Mouse (Mus musculus) embryo, embryonic 9.5 days (tissue): ENCODE measurements around the gene Prkcb.

Experiments
- DNase-seq: peaks from one replicate; pipeline ENCODE4 v3.0.0-alpha.2; 2017; ENCODE audit errors: extremely low spot score

The Prkcb gene

DNA sequence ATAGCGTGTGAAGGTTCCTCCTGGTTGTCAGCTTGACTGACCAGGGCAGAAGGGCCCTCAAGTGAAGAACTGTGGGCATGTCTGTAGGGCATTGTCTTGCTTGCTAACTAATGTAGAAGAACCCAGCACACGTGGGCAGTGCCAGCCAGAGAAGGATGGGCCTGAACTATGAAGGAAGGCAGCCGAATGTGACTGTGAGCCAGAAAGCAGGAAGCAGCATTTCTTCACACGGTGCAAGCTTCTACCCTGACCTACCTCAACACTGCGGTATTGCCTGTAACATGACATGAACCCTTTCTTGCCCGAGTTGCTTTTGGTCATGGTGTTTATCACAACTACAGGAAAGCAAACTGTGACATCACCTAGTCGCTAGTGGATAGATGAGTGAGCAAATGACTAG is 113.5 kb downstream of the Prkcb start:
- no peak for DNase-seq

DNA sequence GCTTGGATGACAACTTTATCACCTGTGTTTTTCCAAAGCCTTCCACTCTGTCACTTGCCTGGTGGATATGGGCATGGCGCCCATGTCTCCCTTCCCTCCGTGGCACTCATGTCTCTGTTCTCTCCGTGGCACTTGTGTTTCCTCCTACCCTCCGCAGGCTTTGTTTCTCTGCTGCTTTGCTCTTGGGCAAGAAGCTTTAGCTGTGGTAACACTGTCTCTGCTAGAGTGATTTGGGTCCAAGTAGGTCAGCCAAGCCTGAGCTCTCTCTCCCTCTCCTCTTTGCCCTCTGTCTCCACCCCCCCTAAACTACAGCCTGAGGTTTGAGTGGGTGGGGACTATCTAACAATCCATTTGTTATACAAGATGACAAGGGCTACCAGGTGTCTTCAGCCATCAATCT is 114.8 kb downstream of the Prkcb start:
- DNase-seq, result no peak

DNA sequence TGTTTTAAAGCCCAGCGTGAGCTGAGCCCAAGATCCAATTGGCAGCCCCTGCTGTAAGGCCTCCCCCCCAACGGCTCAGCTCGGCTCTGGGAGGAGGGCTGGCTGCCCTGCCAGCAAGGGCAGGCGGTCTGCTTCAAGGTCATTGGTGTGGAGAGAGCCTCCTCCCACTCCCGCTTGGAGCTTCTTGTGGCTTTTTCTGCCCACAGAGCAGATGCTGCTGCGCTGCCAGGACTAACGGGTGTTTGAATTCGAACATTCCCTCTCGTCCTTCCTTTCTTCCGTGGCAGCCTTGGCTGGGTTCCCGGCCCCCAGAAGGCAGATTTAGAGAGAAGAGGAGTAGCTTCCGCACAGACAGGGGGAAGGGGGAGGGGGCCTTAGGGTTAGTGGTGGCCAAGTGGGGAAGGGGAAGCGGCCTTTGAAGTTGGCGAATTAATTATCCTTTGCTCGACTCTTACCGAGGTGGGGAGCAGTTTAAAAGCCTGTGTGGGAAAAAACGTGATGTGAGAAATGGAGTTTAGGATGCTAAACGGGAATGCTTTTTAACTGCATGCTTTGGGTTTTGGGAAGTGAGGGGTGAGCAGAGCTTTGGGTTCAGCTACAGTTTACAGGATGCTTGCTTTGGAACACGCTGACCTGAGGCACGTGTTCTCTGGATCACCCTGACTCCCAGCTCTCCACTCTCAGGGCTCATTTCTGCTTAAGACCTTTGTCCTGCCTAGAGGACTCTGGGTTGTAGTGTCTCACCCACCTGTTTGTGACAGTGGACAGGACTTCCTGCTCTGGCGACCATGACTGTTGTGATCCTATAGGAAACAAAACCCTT is 116.2 kb downstream of the Prkcb start:
- DNase-seq, result peak; percentile 48

DNA sequence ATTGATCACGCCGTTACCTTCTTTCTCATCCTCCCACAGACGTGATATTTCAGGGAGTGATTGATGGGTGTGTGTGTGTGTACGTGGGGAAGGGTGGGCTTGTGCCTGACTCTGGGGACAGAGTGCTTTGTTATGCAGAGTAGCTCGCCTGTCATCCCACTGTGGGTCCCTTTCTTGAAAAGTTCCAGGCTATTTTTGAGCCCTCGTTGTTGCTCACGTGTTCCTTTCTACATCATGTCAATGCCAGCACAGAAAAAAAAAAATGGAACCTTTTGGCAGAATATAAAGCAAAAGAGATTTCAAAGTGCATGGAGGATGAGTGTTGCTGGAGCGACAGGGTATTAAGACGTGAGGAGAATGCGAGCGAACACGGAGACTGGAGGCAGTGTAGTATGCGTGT is 118.1 kb downstream of the Prkcb start:
- DNase-seq, result no peak

DNA sequence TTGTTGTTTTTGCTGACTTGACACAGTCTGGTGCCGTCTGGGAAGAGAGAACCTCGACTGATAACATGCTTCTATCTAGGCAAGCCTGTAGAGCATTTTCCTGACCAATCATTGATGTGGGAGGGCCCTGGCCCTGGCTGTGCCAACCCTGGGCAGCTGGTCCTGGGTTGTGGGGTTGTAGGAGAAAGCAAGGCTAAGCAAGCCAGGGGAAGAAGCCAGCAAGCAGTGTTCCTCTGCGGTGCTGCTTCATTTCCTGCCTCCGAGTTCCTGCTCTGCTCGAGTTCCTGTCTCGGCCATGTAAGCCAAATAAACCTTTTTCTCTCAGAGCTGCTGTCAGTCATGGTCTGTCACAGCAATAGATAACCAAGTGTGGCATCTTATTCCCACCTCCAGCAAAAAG is 121.4 kb downstream of the Prkcb start:
- DNase-seq, result no peak

DNA sequence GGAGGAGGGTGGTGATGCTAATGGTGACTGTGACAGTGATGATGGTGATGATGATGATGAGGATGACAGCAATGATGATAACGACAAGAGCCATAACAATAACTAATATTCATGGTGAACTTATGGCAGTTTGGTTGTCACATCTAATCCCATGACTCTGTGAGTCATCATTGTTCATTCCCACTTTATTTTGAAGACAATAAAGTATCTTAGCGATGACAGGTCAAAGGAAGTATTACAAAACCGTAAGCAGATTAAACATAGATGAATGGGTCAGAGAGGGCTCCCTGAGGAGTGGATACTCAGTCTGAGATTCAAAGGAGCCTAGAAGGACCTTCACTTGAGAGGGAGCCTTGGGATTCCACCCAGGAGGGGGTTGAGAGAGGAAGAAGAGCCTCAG is 122.3 kb downstream of the Prkcb start:
- no peak for DNase-seq

DNA sequence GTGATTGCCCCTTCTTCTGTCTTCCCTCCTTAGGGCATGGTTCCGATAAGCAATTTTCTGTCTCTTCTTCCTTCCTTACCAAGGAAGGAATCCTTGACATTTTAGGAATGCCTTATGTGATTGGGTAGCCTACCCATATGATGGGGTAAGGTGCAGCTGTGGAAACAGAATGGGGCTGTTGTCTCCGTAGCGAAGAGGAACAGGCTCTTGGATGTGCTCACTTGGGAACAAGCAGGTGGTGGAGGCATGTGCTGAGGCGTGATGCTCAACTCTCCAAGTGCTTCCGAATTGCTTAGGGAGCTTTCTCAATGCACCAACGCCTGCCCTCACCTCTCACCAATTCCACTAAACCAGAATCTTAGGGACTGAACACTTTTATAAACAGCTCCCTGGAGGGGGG is 124.7 kb downstream of the Prkcb start:
- no peak for DNase-seq

DNA sequence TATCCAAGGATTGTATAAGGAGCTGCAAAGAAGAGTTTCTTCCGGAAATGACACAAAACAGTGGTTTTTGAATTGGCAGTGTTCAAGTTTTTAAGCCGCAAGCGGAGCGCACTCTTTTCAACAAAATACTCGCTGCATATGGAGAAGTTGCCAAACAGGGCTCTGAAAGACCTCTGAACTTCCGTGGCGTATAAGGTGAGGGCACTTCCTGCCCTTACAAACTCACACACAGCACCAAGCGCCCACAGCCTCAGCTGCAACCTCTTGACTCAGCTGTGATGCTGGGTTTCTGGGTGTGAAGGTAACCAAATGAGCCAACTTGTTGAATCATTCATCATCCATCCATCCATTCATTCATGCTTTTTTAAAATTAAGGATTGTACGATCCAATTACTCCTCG is 125.6 kb downstream of the Prkcb start:
- DNase-seq, result no peak

DNA sequence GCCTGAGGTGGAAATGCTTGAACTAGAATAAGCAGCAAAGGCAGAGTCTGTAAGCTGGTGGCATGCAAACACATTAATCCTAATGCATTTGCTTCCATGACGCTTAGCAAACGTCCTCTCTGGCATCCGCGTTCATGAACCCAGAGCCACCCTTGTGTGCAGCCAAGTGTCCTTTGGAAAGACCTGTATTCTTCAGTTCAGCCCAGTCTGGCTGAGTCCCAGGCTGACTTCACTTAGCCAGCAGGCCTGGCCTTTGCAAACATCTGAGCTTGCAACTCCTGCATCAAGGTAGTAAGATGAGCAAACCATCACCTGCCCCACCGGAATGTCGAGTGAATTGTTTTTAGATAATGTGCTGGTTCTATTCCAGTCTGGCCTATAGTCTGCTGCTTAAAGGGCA is 126.1 kb downstream of the Prkcb start:
- no peak for DNase-seq

DNA sequence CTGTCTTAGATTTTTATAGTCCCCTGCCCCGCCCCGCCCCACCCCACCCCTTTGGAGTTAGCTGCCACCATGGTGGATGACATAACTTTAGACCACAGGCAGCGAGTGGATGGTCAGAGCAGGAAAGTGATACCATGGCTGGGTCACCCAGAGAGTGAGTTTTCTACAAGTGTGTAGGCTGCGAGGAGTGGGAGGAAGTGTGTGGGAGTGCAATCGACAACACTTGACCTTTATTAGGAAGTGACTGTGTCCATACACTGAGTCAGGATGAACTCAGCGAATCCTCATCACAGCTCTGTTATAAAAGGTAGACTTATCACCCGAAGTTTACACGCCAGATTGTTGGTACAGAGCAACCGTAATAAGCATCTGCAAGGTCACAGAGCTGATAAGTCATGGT is 126.8 kb downstream of the Prkcb start:
- DNase-seq, result no peak

DNA sequence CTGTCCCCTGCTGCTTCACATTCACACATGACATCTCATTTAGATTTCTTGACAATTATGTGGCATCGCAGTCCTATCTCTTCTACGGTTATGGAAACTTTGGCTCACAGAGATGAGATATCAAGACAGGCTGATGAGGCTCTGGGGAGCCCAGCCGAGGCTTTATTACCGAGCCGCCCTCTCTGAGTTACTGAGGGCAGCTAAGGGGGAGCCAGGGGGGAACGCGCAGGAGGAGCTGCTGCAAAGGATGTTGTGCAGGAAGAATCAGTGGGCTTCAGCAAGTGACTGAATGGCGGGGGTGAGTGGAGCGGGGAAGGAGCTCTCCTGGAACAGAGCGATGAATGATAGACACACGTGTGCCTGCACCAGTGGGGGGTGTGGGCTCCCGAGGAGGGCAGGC is 127.4 kb downstream of the Prkcb start:
- DNase-seq, result no peak

DNA sequence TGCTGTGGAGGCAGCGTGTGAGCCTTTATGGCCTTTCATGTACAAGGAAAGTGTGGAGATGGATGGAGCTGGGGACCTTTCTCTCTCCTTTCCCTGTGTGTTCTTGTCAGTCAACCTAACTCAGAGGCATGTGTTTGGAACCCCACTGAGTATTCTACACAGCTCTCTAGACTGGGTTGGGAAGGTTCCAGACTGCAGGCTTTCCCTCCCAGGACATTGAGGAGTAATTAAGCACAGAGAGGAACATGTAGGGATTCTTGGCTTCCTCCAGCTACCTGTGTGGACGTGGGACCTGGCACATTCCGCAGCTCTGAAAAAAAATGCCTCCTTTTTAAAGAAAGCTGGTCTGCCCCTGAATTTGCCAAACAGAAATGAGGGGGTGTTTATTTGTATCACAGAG is 130.0 kb downstream of the Prkcb start:
- DNase-seq, result no peak

DNA sequence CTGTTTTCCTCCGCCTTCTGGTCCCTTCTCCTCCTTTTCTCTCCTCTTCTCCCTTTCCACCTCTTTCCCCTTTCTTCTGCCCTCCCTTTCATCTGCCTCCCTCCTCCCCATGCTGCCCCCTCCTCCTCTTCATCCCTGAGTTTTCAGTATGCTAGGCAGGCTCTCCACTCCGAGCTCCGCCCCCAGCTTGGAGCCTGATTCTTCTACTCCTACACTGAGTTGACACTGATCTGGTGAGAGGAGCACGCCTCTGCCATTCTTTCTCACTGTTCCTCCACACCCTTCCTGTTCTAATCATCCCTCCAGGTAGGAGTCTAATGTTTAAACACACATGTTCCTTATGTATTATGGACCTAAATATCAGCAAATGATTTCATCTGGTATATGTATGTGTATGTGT is 135.3 kb downstream of the Prkcb start:
- no peak for DNase-seq

DNA sequence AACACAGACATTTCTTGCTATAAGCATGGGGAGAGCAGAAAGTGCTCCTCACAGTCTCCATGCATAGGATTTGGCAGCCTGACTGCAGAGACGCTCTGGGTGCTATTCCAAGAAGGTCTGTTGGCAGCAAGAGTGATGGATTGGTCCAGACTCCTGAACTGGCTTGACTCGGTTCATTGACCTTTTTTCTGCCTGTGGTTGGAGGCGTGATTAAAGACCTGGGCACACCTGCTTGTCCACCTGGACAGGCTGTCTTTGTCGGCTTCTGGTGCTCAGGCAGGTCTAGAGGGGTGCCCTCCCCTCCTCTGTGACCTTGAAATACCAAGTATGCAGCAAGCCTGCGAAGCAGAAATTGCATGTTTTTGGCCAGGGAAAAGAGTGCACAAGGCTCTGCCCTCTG is 140.6 kb downstream of the Prkcb start:
- no peak for DNase-seq

DNA sequence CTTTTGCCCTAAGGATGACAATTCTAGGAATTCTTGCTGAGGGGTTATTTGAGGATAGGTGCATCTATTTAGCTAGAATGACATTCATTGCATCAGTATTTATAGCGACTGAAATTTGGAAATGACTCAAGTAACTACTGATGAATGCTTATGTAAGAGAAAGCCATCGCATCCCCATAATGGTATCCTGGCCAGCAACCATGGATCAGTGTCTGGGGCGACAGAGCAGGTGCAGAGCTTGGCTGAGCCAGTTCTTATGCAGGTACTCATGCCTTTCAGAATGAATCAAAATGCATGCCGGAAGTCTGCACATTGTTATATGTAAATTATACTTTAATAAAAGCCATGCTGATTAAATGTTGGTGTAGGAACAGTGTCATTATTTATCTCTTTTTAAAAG is 143.8 kb downstream of the Prkcb start:
- DNase-seq, result no peak

DNA sequence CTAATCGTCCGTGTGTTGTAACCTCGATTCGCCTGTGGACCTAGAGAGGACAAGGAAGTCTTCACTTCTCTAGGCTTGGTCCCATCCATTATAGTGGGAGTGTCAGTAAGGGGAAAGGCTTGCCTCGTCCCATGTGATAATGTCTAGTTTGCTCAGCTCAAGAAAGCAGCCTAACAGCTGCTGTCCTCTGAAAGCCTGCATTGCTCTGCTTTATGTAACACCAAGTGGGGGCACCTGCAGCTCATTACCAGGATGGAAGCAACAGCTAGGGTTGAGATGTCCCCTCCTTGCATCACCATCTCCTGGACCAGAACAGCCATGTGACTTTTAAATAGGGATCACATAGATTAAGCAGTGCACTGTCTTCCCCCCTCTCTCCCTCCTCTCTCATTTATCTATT is 144.8 kb downstream of the Prkcb start:
- DNase-seq, result no peak

DNA sequence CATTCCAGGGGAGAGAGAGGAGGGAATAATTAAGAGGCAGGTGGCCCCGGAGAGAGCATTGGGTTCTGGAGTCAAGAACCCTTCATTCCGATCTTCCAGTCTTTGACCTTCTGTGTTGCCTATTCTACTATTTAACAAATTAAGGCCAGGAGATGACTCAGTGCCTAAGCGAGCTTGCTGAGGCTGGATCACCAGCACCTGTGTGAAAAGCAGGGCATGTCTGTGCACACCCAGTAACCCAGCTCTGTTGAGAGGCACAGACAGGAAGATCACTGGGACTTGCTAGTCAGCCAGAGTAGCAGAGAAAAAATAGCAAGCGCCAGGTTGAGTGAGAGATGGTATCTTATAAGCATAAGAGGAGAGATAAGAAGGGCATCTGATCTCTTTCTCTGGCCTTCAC is 146.4 kb downstream of the Prkcb start:
- DNase-seq, result no peak

DNA sequence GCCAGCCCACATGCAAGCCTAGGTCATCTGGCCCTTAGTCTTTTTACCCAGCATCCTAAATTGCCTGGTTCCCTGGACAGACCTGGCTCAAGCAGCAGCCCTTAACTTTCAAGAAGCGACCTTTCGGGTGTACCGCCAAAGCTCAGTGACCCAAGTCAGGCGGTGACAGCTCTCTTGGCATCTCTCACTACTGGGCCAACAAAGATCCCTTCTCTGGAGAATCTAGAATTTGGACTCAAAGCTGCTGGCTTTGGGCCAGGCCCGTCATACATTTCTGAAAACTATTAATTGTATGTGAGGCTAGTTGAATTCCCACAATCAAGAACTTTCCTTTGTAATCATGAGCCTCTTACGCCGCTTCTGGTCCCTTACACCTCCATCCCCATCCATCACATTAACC is 147.0 kb downstream of the Prkcb start:
- no peak for DNase-seq

DNA sequence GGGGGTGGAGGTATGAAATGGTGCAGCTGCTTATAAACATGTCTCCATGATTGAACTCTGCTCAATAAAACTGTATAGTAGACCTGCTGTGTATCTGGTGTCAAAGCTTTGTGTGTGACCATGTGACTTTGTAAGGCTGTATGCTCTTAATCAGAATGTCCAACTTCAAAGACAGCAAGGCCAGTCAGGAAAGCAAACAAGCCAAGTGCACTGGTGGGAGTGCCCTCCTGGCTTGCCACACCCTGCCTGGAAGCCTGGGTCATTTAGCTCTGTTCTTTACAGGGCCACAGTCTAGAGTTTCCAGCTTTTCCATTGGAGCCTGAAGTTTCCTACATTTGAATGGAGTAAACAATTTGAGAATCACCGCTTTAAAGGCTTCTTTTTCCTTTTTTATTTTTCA is 148.8 kb downstream of the Prkcb start:
- no peak for DNase-seq

DNA sequence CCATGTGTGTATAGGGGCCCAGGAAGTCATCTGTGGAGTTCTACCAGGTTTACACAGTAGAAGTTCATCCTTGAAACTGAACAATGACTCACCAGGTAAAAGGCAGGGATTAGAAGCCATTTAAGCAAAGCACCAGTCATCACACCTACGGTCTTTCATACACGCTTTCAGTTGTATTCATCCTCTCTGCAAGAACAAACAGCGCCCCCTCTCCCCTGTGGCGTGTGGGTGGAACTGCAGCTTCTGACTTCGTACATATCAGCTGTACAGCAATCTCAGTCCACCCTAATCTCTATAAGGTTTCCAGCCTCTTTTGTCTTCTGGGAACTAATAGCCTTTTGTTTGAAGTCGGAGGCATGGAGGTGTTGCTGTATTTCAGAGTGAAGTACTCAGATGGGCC is 156.5 kb downstream of the Prkcb start:
- DNase-seq, result peak; percentile 48

DNA sequence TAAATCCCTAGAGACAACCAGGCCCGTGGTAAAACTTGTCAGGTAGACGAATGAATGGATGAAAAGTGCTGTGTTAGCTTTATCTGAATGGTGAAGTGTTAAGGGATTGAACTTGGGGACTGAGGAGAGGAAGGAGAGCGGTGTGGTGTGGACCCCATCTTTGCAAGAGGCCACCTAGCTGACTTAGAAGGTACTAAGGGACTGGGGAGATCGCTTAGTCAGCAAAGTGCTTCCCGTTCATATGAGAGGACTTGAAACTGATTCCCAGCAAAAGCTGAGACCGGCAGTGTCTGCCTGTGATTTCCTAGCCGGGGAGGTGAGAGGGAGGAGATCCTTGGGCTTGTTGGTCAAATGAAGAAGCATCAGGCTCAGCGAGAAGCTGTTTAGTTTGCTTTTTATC is 164.1 kb downstream of the Prkcb start:
- DNase-seq, result no peak

DNA sequence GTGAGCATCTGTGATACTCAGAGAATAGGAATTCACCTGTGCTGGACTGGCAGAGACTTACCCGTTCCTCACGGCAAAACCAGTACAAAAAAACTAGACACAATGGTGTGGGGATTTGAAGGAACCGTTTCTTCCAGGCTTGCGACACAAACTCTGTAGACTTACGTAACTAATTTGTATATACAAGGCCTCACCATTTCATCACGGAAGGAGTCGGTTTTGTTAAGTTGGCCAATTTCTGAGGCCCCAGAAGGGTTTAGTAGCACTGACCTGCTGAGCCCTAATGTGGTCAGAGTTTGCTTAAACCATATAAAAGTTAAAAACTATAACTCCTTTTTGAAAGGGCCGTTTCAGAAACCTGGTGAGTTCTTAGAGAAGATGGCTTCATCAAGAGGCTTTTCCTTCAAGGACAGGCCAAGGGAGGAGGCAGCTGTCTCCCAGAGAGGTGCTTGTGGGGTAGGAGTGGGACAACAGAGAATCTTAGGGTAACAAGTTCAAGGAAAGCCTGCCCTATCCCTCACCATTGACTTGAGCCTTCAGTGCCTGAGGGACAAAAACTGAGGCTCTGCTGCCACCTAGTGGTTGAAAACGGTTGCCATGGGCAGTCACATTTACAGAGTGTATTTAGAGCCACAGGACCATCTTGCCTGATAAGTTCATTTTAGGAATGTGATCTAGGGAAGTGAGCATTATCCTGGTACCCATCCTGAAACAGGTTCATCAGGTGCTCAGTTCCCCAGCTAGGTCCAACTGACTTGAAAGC is 170.8 kb downstream of the Prkcb start:
- peak; percentile 80 for DNase-seq

DNA sequence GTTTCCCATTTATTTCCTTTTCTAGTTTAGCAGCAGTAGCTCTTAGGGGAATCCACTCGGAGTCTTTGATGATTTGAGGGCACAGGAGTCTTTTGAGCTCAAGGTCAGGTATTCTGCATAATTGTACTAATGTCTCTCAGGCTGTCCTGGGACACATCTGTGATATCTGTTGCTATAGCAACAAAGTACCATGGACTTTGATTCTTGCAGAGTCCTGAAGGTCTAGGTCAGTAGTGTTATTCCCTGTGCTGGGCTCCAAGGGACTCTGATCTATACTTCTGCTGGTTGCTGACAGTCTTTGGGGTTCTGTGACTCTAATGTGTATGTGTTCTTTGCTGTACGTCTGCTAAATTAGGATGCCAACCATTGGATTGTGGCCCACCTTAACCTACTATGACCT is 171.5 kb downstream of the Prkcb start:
- no peak for DNase-seq
